Mouse (Mus musculus) midbrain, embryonic 14.5 days (tissue): ENCODE data around the gene Gm3015. TPM values are rescaled to one million over a fixed set of nuclear protein-coding genes. Genes with fewer than 3 reads are reported as not detected.
"Not testable (repeated sequence)": the region's sequence is repeated elsewhere in the genome, so short reads cannot be mapped to it uniquely, and the experiment has no call there.

Experiments used
- ATAC-seq: fragments of 200-750 bp; cut with Nextera tagmentation; 2 replicates; pipeline ENCODE4 v1.8.0; 2017; ENCODE audit warnings: moderate number of reproducible peaks, moderate library complexity; ENCODE audit not compliant: low FRiP score, low TSS enrichment
- DNase-seq: peaks from one replicate; pipeline ENCODE4 v3.0.0-alpha.2; 2015
- H3K27ac ChIP-seq: fragments of 300-500 bp; sonication (generic); replicated peaks from 2 replicates; pipeline ENCODE4 v1.5.1; 2014; ENCODE audit warnings: mild to moderate bottlenecking, low read depth, low read length, moderate library complexity
- H3K27me3 ChIP-seq: fragments of 300-500 bp; sonication (generic); 2 replicates; pipeline ENCODE4 v1.6.1; 2014; ENCODE audit warnings: low read length, control low read depth, mixed read lengths; ENCODE audit not compliant: control insufficient read depth, insufficient read depth
- H3K36me3 ChIP-seq: fragments of 300-500 bp; sonication (generic); 2 replicates; pipeline ENCODE4 v1.6.1; 2014; ENCODE audit warnings: low read length, control low read depth; ENCODE audit not compliant: control insufficient read depth, insufficient read depth
- H3K4me1 ChIP-seq: fragments of 300-500 bp; sonication (generic); 2 replicates; pipeline ENCODE4 v1.6.1; 2014; ENCODE audit warnings: mild to moderate bottlenecking, antibody characterized with exemption, low read length, control low read depth; ENCODE audit not compliant: control insufficient read depth, insufficient read depth
- H3K4me2 ChIP-seq: fragments of 300-500 bp; sonication (generic); 2 replicates; pipeline ENCODE4 v1.6.1; 2014; ENCODE audit warnings: mild to moderate bottlenecking, low read length, moderate library complexity
- H3K4me3 ChIP-seq: fragments of 300-500 bp; sonication (generic); replicated peaks from 2 replicates; pipeline ENCODE4 v1.5.1; 2014; ENCODE audit warnings: low read depth, low read length
- H3K9ac ChIP-seq: fragments of 300-500 bp; sonication (generic); replicated peaks from 2 replicates; pipeline ENCODE4 v1.6.1; 2014; ENCODE audit warnings: mild to moderate bottlenecking, low read length, moderate library complexity
- H3K9me3 ChIP-seq: fragments of 300-500 bp; sonication (generic); 2 replicates; pipeline ENCODE4 v1.6.1; 2016; ENCODE audit warnings: low read length, control low read depth, mixed read lengths; ENCODE audit not compliant: control insufficient read depth
- WGBS: fragments of 180-500 bp; shearing (Covaris S2); extraction: QIAGEN DNeasy Blood & Tissue Kit; methylation state at CpG from one replicate; pipeline ENCODE4 v1.1.7; 2014; 5-methylcytosine and 5-hydroxymethylcytosine counted together
- polyA plus RNA-seq: library from polyadenylated mRNA; unstranded; fragments of >200 nt; fragmentation: Nextera tagmentation; extraction: Ambion mirVana; gene quantifications from 2 replicates; pipeline ENCODE4 v1.2.1, GENCODE M21; 2014

Gm3015 gene
- polyA plus RNA-seq, result not detected in 2 replicates

DNA sequence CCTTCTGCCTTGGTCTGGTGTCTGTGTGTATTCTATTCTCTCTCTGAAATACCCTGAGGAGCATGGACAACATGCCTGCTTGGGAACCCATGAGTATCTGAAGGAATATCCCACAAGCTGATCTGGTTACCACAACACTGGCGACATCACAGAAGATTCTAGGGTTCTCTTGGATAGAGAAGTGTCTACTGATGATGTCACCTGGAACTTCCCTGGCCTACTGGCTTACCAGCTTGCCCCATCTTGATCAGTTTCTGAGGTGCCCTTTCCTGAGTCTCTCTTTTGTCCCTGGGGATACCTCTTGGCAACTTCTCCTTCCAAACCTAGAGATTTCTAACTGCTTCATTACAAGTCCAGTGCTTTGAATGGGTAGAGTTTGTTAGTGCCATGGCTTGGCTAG is at the start of gene Gm3015:
TSS of gene Gm3015 (minus strand) at position 101 of the 400 bp plus-strand sequence.
- H3K9ac ChIP-seq, H3K27ac ChIP-seq, H3K36me3 ChIP-seq, H3K9me3 ChIP-seq, H3K4me3 ChIP-seq, H3K4me2 ChIP-seq, H3K27me3 ChIP-seq, H3K4me1 ChIP-seq, DNase-seq, ATAC-seq: not testable (repeated sequence)
- no CpG with 5 or more reads among the region's 1 CpGs for whole genome bisulfite sequencing

DNA sequence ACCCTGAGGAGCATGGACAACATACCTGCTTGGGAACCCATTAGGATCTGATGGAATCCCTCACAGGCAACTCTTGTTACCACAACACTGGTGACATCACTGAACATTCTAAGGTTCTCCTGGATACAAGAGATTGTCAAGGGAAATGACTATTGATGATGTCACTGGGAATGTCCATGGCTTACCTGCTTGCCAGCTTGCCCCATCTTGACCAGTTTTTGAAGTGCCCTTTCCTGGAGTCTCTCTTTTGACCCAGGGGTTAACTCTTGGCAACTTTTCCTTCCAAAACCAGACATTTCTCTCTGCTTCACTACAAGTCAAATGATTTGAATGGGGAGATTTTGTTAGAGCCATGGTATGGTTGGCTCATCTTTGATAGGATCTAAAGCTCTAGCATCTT is 29.3 kb upstream of the Gm3015 start, which contains the start of gene Gm10377:
TSS of gene Gm10377 (minus strand) at position 101 of the 400 bp plus-strand sequence.
- not testable (repeated sequence) for H3K9me3 ChIP-seq, H3K4me1 ChIP-seq, H3K4me3 ChIP-seq, H3K4me2 ChIP-seq, DNase-seq, H3K9ac ChIP-seq, H3K27me3 ChIP-seq, ATAC-seq, H3K27ac ChIP-seq, H3K36me3 ChIP-seq

Other genes with a start within 250 kb of the Gm3015 start
- not detected in 2 replicates for gene Gm8024, start 244.5 kb downstream of the Gm3015 start, polyA plus RNA-seq
- not detected in 2 replicates for gene Gm17124, start 168.9 kb downstream of the Gm3015 start, polyA plus RNA-seq
- not detected in 2 replicates for gene Gm3633, start 126.9 kb downstream of the Gm3015 start, polyA plus RNA-seq
- gene Gm10378, start 112.9 kb downstream of the Gm3015 start, polyA plus RNA-seq, result not detected in 2 replicates
- not detected in 2 replicates for gene Gm10377, start 29.2 kb upstream of the Gm3015 start, polyA plus RNA-seq
- gene Gm21977, start 84.7 kb upstream of the Gm3015 start, polyA plus RNA-seq, result not detected in 2 replicates
- not detected in 2 replicates for gene Gm8082, start 224.8 kb upstream of the Gm3015 start, polyA plus RNA-seq
- gene Gm10376, start 246.8 kb upstream of the Gm3015 start, polyA plus RNA-seq, result not detected in 2 replicates